Mouse (Mus musculus) erythroblast, embryonic 14.5 days (primary cell): ENCODE measurements around the gene 9930111J21Rik2.
"Not testable (repeated sequence)": the region's sequence is repeated elsewhere in the genome, so short reads cannot be mapped to it uniquely, and the experiment has no call there.

Experiments
- GATA1 ChIP-seq: IDR thresholded peaks from 2 replicates; pipeline ENCODE4 v1.6.1; 2012; ENCODE audit warnings: low read length, inconsistent platforms, mixed read lengths
- TAL1 ChIP-seq: IDR thresholded peaks from 3 replicates; pipeline ENCODE4 v1.6.1; 2012; ENCODE audit warnings: low read length, inconsistent platforms, mixed read lengths

- TF ChIP-seq GATA1, TAL1: not testable (repeated sequence)
These were observed 72.7 kb downstream of the 9930111J21Rik2 start, which contains the start of gene Olfr56 for GRCm38 (mm10) chr11:48978240-48978939.
